Mouse (Mus musculus): ENCODE data around the gene Gm10490. TPM values are rescaled to one million over a fixed set of nuclear protein-coding genes. Genes with fewer than 3 reads are reported as not detected.
"Not testable (repeated sequence)": the region's sequence is repeated elsewhere in the genome, so short reads cannot be mapped to it uniquely, and the experiment has no call there.

Gm10490 gene
- total RNA-seq (2015; ENCODE audit: low replicate concordance) (not detected in 2 replicates), total RNA-seq (2017; ENCODE audit: low replicate concordance) (not detected in 2 replicates)

DNA sequence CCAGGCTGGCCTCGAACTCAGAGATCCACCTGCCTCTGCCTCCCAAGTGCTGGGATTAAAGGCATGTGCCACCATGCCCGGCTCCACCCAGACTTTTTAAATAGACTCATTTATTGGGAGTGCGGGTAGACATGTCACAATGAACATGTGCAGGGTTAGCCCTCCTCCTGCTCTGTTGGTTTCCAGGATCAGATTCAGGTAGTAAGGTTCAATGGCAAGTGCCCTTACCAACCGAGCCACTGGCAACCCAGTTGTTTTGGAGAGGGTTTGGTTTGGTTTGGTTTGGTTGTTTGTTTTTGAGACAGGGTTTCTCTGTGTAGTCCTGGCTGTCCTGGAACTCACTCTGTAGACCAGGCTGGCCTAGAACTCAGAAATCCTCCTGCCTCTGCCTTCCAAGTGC lies at the start of gene Gm10490:
Gene Gm10490, plus strand, starts transcription at position 301 of the 400 bp plus-strand sequence.
- not testable (repeated sequence) for ATAC-seq (replicated peaks; ENCODE audit: low FRiP score, poor library complexity, severe bottlenecking)

DNA sequence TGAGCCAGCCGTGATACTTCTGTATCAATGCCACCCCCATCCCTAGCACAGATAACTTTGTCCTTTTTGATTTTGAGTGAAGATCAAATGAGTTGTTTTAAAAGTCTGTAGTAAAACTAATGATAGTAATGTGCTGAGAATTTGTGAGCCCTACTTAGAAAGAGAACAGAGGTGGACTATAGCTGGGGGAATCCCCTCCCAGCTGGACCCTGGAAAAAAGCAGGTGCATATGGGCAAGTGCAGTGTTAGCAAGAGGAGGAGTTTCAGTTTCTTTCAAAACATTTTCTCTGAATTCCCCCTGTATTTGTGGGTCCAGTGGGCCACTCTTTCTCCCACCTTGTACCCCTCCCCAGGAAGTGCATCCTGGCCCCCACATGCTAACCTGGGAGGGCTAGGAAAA lies 46.2 kb upstream of the Gm10490 start:
- ATAC-seq (replicated peaks; ENCODE audit: low FRiP score, poor library complexity, severe bottlenecking), result no peak

DNA sequence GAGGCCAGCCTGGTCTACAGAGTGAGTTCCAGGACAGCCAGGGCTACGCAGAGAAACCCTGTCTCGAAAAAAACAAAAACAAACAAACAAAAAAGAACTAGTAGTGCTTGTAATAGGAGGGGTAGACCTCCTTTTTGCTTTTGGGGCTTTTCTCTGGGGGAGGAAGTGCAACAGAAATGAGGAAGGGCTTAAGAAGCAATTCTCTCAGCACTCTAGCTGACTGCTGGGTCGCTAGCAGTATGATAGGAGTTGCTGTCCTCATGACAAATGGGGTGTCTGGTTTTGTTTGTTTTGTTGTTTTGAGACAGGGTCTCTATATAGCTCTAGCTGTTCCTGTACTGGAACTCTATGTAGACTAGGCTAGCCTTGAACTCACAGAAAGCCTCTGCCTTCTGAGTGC lies 44.8 kb upstream of the Gm10490 start:
- no peak for ATAC-seq (replicated peaks; ENCODE audit: low FRiP score, poor library complexity, severe bottlenecking)

DNA sequence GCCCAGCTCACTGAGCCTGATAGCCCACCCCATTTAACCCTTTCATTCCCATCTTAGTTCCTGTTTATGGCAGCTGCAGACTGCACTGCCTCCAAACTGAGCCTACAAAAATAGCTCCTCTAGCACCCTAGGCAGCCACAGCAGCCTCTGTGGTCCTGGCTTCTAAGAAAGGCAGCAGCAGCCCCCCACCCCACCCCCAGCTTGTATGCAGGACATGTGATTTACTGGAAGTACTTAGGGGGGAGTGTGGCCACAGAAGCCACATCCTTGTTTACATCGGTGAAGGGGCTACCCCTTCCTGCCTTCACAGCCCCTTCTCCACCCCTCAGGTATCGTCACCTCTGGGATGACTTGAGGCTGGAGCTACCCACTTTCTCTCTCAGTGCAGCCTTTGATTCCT lies 44.0 kb upstream of the Gm10490 start:
- ATAC-seq (replicated peaks; ENCODE audit: low FRiP score, poor library complexity, severe bottlenecking), result no peak

GRCm38 (mm10) chrX:7865786-7866185 lies 43.6 kb upstream of the Gm10490 start:
- ATAC-seq (replicated peaks; ENCODE audit: low FRiP score, poor library complexity, severe bottlenecking), result no peak

DNA sequence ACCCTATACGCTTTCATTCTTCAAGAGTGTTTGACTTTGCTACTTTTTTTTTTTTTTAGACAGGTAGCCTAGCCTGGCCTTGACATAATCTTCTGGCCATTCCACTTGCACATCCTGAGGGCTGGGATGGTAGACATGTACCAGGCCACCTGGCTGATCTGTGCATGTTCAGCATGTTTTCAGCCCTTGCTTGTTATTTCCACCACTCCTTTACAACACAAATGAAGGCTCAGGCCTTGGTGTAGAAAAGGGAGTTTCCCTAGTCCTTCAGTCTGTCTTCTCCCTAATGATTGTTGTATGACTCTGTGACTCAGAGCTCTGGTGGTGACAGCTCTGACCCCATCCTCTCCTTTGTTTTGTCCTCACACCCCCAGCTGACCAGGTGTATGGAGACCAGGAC lies 42.2 kb upstream of the Gm10490 start:
- no peak for ATAC-seq (replicated peaks; ENCODE audit: low FRiP score, poor library complexity, severe bottlenecking)

DNA sequence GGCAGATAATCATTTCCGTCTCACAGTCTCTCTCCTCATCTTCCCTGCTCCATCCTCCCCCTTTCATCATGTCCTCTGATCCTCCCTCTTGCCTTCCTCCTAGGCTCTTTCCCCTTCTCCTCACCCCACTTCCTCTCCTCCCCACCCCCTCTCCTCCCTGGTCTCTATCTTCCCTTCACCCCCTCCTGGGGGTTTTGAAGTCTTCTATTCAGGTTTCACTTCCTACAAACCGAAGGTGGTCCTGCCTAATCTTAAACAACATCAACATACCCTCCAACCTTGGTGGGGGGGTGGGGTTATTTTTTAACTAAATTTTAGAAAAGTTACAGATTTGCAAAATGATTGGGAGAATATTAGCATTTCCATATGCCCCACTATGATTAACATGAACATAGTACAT lies 40.8 kb upstream of the Gm10490 start:
- no peak for ATAC-seq (replicated peaks; ENCODE audit: low FRiP score, poor library complexity, severe bottlenecking)

GRCm38 (mm10) chrX:7869826-7870225 lies 39.5 kb upstream of the Gm10490 start:
- ATAC-seq (replicated peaks; ENCODE audit: low FRiP score, poor library complexity, severe bottlenecking), result no peak

GRCm38 (mm10) chrX:7878007-7878419 lies 31.3 kb upstream of the Gm10490 start, which contains the start of gene Pim2:
TSS of gene Pim2 (plus strand) at chrX:7878262.
- ATAC-seq (replicated peaks; ENCODE audit: low FRiP score, poor library complexity, severe bottlenecking), result peak; percentile 88

DNA sequence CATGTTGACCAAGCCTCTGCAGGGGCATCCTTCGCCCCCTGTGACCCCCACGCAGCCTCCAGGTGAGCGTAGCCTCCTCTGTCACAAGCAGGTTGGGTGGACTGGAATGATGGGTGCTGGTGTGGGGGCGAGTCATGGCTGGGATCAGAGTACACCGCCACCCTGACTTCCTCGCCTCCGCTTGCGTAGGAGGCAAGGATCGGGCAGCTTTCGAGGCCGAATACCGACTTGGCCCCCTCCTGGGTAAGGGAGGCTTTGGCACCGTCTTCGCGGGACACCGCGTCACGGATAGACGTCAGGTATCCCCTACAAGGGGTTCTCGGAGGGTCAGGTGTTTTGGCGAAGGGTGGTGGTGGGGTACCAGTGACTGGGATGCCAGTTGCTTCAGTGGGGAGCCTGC lies 30.8 kb upstream of the Gm10490 start:
- ATAC-seq (replicated peaks; ENCODE audit: low FRiP score, poor library complexity, severe bottlenecking), result no peak

GRCm38 (mm10) chrX:7879819-7880218 lies 29.5 kb upstream of the Gm10490 start:
- 0 out of 2 replicates have a peak, but pooled peaks have one; percentile 19 for ATAC-seq (replicated peaks; ENCODE audit: low FRiP score, poor library complexity, severe bottlenecking)

GRCm38 (mm10) chrX:7883841-7884567 lies 25.3 kb upstream of the Gm10490 start, which contains the start of gene Slc35a2:
TSS of gene Slc35a2 (plus strand) at chrX:7884028.
- peak; percentile 88 for ATAC-seq (replicated peaks; ENCODE audit: low FRiP score, poor library complexity, severe bottlenecking)

GRCm38 (mm10) chrX:7898211-7898610 lies 11.1 kb upstream of the Gm10490 start:
- ATAC-seq (replicated peaks; ENCODE audit: low FRiP score, poor library complexity, severe bottlenecking), result no peak

GRCm38 (mm10) chrX:7898880-7899874 lies 10.2 kb upstream of the Gm10490 start, which contains the start of the genes Pqbp1 and Timm17b:
TSS of gene Pqbp1 (minus strand) at chrX:7899269.
TSS of gene Timm17b (plus strand) at chrX:7899357.
- ATAC-seq (replicated peaks; ENCODE audit: low FRiP score, poor library complexity, severe bottlenecking), result peak; percentile 96

DNA sequence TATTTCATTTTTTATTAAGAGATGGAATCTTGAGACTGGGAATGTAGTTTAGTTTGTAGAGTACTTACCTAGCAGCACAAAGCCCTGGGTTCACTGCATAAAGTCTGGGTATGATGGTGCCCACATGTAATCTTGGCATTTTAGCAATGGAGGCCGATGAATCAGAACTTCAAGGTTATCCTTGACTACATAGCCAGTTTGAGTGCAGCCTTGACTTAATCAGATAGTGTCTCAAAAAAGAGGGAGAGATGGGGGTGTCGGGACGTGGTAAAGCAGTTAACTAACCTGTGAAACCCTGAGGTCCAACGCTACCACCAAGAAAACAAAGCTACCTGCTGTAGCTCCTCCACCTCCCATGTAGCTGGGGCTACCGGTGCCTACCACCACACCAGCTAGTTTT lies 4.9 kb upstream of the Gm10490 start:
- ATAC-seq (replicated peaks; ENCODE audit: low FRiP score, poor library complexity, severe bottlenecking), result no peak

GRCm38 (mm10) chrX:7907735-7908134 lies 1.6 kb upstream of the Gm10490 start, which contains the start of gene Gm10491:
TSS of gene Gm10491 (minus strand) at chrX:7907835.
- ATAC-seq (replicated peaks; ENCODE audit: low FRiP score, poor library complexity, severe bottlenecking), result no peak

- no peak for ATAC-seq (replicated peaks; ENCODE audit: low FRiP score, poor library complexity, severe bottlenecking)
Observed at GRCm38 (mm10) chrX:7910473-7910872, 1.1 kb downstream of the Gm10490 start.

DNA sequence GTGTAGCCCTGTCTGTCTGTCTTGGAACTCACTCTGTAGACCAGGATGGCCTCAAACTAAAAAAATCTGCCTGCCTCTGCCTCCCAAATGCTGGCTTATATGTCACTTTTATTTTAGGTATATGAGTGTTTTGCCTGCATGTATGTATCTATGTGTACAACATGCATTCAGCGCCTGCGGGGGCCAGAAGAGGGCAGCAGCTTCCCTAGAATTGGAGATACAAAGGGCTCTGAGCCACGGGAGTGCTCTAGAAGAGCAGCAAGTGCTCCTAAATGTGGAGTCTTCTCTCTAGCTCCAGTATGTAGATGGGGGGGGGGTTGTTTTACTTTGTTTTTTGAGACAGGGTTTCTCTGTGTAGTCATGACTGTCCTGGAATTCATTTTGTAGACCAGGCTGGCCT lies 6.3 kb downstream of the Gm10490 start:
- ATAC-seq (replicated peaks; ENCODE audit: low FRiP score, poor library complexity, severe bottlenecking), result peak; percentile 87

GRCm38 (mm10) chrX:7917960-7918359 lies 8.6 kb downstream of the Gm10490 start:
- ATAC-seq (replicated peaks; ENCODE audit: low FRiP score, poor library complexity, severe bottlenecking), result not testable (repeated sequence)

All from erythroblast, adult 5-6 weeks (primary cell).